Mouse (Mus musculus): ENCODE results near the gene Nfyc. TPM values are rescaled to one million over a fixed set of nuclear protein-coding genes. Genes with fewer than 3 reads are reported as not detected.

The Nfyc gene
- polyA plus RNA-seq, 1 experiment from 2014 or later = 106 TPM

GRCm38 (mm10) chr4:120825100-120825553 lies 6.2 kb downstream of the Nfyc start:
- Histone ChIP-seq H3K9ac (peak overlapping the region; percentile 100), H3K4me1 (peaks cover 25% of the 10 kb centered on the region), H3K36me3 (no peaks in the 10 kb centered on the region), H3K9me3 (no peaks in the 10 kb centered on the region), H3K27ac (peak overlapping the region; percentile 99), H3K4me3 (peak overlapping the region; percentile 73), H3K27me3 (no peaks in the 10 kb centered on the region), H3K4me2 (peak overlapping the region; percentile 65)
- under 1% methylated on average over 50 of the region's 53 CpGs for WGBS
- peak; percentile 95 for ATAC-seq (ENCODE audit: insufficient number of reproducible peaks, insufficient read depth, low FRiP score, low TSS enrichment, low read depth)

GRCm38 (mm10) chr4:120822191-120822911 lies 9.0 kb downstream of the Nfyc start:
- H3K36me3 ChIP-seq = no peaks in the 10 kb centered on the region
- H3K4me3 ChIP-seq = no peak overlapping the region
- H3K9ac ChIP-seq = no peak overlapping the region
- WGBS = 86% methylated on average over 2 of the region's 2 CpGs
- H3K9me3 ChIP-seq = no peaks in the 10 kb centered on the region
- H3K4me2 ChIP-seq = no peak overlapping the region
- no peak overlapping the region for H3K27ac ChIP-seq
- peaks cover 30% of the 10 kb centered on the region for H3K4me1 ChIP-seq
- ATAC-seq (ENCODE audit: insufficient number of reproducible peaks, insufficient read depth, low FRiP score, low TSS enrichment, low read depth) = no peak
- H3K27me3 ChIP-seq = no peaks in the 10 kb centered on the region

GRCm38 (mm10) chr4:120819871-120820270 lies 11.5 kb downstream of the Nfyc start:
- Histone ChIP-seq H3K4me1 (peaks cover 42% of the 10 kb centered on the region), H3K9me3 (no peaks in the 10 kb centered on the region), H3K27me3 (no peaks in the 10 kb centered on the region), H3K9ac (no peak overlapping the region), H3K4me3 (no peak overlapping the region), H3K4me2 (no peak overlapping the region), H3K27ac (no peak overlapping the region), H3K36me3 (no peaks in the 10 kb centered on the region)
- no peak for ATAC-seq (ENCODE audit: insufficient number of reproducible peaks, insufficient read depth, low FRiP score, low TSS enrichment, low read depth)
- 95% methylated on average over 2 of the region's 2 CpGs for WGBS

- Histone ChIP-seq H3K27me3 (no peaks in the 10 kb centered on the region), H3K27ac (no peak overlapping the region), H3K36me3 (no peaks in the 10 kb centered on the region), H3K4me2 (no peak overlapping the region), H3K4me1 (peaks cover 42% of the 10 kb centered on the region), H3K9me3 (no peaks in the 10 kb centered on the region), H3K9ac (no peak overlapping the region), H3K4me3 (no peak overlapping the region)
- no peak for ATAC-seq (ENCODE audit: insufficient number of reproducible peaks, insufficient read depth, low FRiP score, low TSS enrichment, low read depth)
- 77% methylated on average over 1 of the region's 1 CpGs for WGBS
Observed at GRCm38 (mm10) chr4:120819296-120819695, 12.1 kb downstream of the Nfyc start.

GRCm38 (mm10) chr4:120817951-120818350 lies 13.4 kb downstream of the Nfyc start:
- Histone ChIP-seq H3K4me3 (no peak overlapping the region), H3K4me2 (no peak overlapping the region), H3K9ac (no peak overlapping the region), H3K27ac (no peak overlapping the region), H3K9me3 (no peaks in the 10 kb centered on the region), H3K4me1 (peaks cover 37% of the 10 kb centered on the region), H3K27me3 (no peaks in the 10 kb centered on the region), H3K36me3 (no peaks in the 10 kb centered on the region)
- no peak for ATAC-seq (ENCODE audit: insufficient number of reproducible peaks, insufficient read depth, low FRiP score, low TSS enrichment, low read depth)
- 74% methylated on average over 2 of the region's 2 CpGs for WGBS

GRCm38 (mm10) chr4:120817002-120817774 lies 14.2 kb downstream of the Nfyc start:
- no peak overlapping the region for H3K4me3 ChIP-seq
- peak overlapping the region; percentile 1; the same call in 1 of the 2 replicates for H3K4me2 ChIP-seq
- no peaks in the 10 kb centered on the region for H3K27me3 ChIP-seq
- no peak for ATAC-seq (ENCODE audit: insufficient number of reproducible peaks, insufficient read depth, low FRiP score, low TSS enrichment, low read depth)
- no peaks in the 10 kb centered on the region for H3K36me3 ChIP-seq
- peaks cover 35% of the 10 kb centered on the region for H3K4me1 ChIP-seq
- no peak overlapping the region for H3K9ac ChIP-seq
- WGBS = 10% methylated on average over 3 of the region's 3 CpGs
- no peaks in the 10 kb centered on the region for H3K9me3 ChIP-seq
- H3K27ac ChIP-seq = peak overlapping the region; percentile 69

- Histone ChIP-seq H3K9me3 (no peaks in the 10 kb centered on the region), H3K4me3 (peak overlapping the region; percentile 55), H3K4me1 (peaks cover 33% of the 10 kb centered on the region), H3K36me3 (no peaks in the 10 kb centered on the region), H3K9ac (peak overlapping the region; percentile 71), H3K27me3 (no peaks in the 10 kb centered on the region), H3K27ac (peak overlapping the region; percentile 80), H3K4me2 (peak overlapping the region; percentile 72)
- peak; percentile 93 for ATAC-seq (ENCODE audit: insufficient number of reproducible peaks, insufficient read depth, low FRiP score, low TSS enrichment, low read depth)
- WGBS = 10% methylated on average over 10 of the region's 10 CpGs
Observed at GRCm38 (mm10) chr4:120815622-120816334, 15.6 kb downstream of the Nfyc start.

GRCm38 (mm10) chr4:120815163-120815562 lies 16.2 kb downstream of the Nfyc start:
- Histone ChIP-seq H3K4me3 (peak overlapping the region; percentile 55), H3K36me3 (no peaks in the 10 kb centered on the region), H3K4me1 (peaks cover 33% of the 10 kb centered on the region), H3K4me2 (peak overlapping the region; percentile 72), H3K9me3 (no peaks in the 10 kb centered on the region), H3K9ac (peak overlapping the region; percentile 71), H3K27me3 (no peaks in the 10 kb centered on the region), H3K27ac (peak overlapping the region; percentile 80)
- WGBS = 12% methylated on average over 4 of the region's 4 CpGs
- no peak for ATAC-seq (ENCODE audit: insufficient number of reproducible peaks, insufficient read depth, low FRiP score, low TSS enrichment, low read depth)

GRCm38 (mm10) chr4:120814171-120814570 lies 17.2 kb downstream of the Nfyc start:
- Histone ChIP-seq H3K4me1 (peaks cover 33% of the 10 kb centered on the region), H3K36me3 (no peaks in the 10 kb centered on the region)
- WGBS = 30% methylated on average over 4 of the region's 4 CpGs

GRCm38 (mm10) chr4:120813762-120814161 lies 17.6 kb downstream of the Nfyc start:
- H3K9me3 ChIP-seq = no peaks in the 10 kb centered on the region
- no peak for ATAC-seq (ENCODE audit: insufficient number of reproducible peaks, insufficient read depth, low FRiP score, low TSS enrichment, low read depth)
- peak overlapping the region; percentile 70 for H3K9ac ChIP-seq
- 37% methylated on average over 1 of the region's 1 CpGs for WGBS
- H3K4me1 ChIP-seq = peaks cover 33% of the 10 kb centered on the region
- peak overlapping the region; percentile 74; the same call in 1 of the 2 replicates for H3K27ac ChIP-seq
- no peaks in the 10 kb centered on the region for H3K36me3 ChIP-seq
- H3K27me3 ChIP-seq = no peaks in the 10 kb centered on the region
- peak overlapping the region; percentile 72 for H3K4me2 ChIP-seq
- H3K4me3 ChIP-seq = peak overlapping the region; percentile 55

More at GRCm38 (mm10) chr4:120814171-120814570, 17.2 kb downstream of the Nfyc start:
- Histone ChIP-seq H3K4me3 (peak overlapping the region; percentile 55), H3K4me2 (peak overlapping the region; percentile 72), H3K9ac (peak overlapping the region; percentile 70), H3K27me3 (no peaks in the 10 kb centered on the region), H3K9me3 (no peaks in the 10 kb centered on the region), H3K27ac (peak overlapping the region; percentile 74)
- ATAC-seq (ENCODE audit: insufficient number of reproducible peaks, insufficient read depth, low FRiP score, low TSS enrichment, low read depth) = no peak

GRCm38 (mm10) chr4:120805816-120806215 lies 25.6 kb downstream of the Nfyc start:
- no peak for ATAC-seq (ENCODE audit: insufficient number of reproducible peaks, insufficient read depth, low FRiP score, low TSS enrichment, low read depth)
- Histone ChIP-seq H3K27me3 (no peaks in the 10 kb centered on the region), H3K4me2 (no peak overlapping the region), H3K4me1 (peaks cover 5% of the 10 kb centered on the region), H3K9me3 (no peaks in the 10 kb centered on the region), H3K36me3 (peaks cover 6% of the 10 kb centered on the region), H3K4me3 (no peak overlapping the region), H3K9ac (no peak overlapping the region), H3K27ac (no peak overlapping the region)
